Mouse (Mus musculus): ENCODE measurements around the gene Rps6kl1.

DNA sequence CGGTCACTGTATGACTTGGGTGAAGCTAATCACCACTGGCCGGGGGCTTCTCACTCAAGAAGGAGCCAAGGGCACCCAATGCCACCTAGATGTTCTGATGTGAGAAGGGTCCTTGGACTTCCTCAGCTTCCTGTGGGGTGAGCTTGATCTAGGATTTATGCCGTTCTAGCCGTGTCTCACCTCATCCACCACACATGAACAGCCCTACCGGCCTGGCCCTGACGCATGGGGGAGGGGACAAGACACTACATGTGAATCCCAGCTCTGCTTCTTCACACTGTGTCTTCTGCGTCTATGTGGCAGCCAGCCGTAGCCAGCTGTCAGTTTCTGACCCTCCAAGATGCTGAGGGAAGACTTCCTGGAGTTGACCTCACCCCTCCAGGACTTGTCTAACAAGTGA is 7.7 kb upstream of the Rps6kl1 start:
- no peak for TF ChIP-seq POLR2A (IDR thresholded peaks at IDR 0.05; ENCODE audit: borderline replicate concordance, extremely low read depth, low read depth, low read length)
- TF ChIP-seq CTCF (IDR thresholded peaks at IDR 0.05; ENCODE audit: insufficient read depth, low read length) = no peak

All from lung, adult 2 months (tissue).